Mouse (Mus musculus): ENCODE data around the gene Gimap1. TPM values are rescaled to one million over a fixed set of nuclear protein-coding genes. Genes with fewer than 3 reads are reported as not detected.
A peak's percentile ranks its signal among the peaks of the same experiment; 100 is the strongest.

Gimap1 gene
- 8.0 and 9.0 TPM in 2 replicates for polyA plus RNA-seq (2015; fragmentation: Nextera tagmentation; extraction: Ambion mirVana)

GRCm38 (mm10) chr6:48738961-48739779, at the start of gene Gimap1:
Gimap1 (plus strand) TSS chr6:48739054.
- Histone ChIP-seq H3K9ac (no peak within 1 kb of the TSS), H3K36me3 (no peaks in the 10 kb centered on the region), H3K4me3 (no peak within 1 kb of the TSS), H3K4me2 (no peak within 1 kb of the TSS), H3K27me3 (peaks cover 46% of the 10 kb centered on the region), H3K9me3 (no peaks in the 10 kb centered on the region), H3K27ac (no peak within 1 kb of the TSS), H3K4me1 (peaks cover 8% of the 10 kb centered on the region)
- ATAC-seq (ENCODE audit: insufficient number of reproducible peaks, insufficient read depth, low FRiP score, low TSS enrichment, low read depth), result no peak
- WGBS, result 75% methylated on average over 15 of the region's 15 CpGs

GRCm38 (mm10) chr6:48689320-48689719, 49.5 kb upstream of the Gimap1 start:
- H3K4me2 ChIP-seq, result no peak overlapping the region
- no peaks in the 10 kb centered on the region for H3K9me3 ChIP-seq
- H3K27ac ChIP-seq, result no peak overlapping the region
- H3K4me1 ChIP-seq, result no peaks in the 10 kb centered on the region
- H3K4me3 ChIP-seq, result no peak overlapping the region
- no peak for ATAC-seq (ENCODE audit: insufficient number of reproducible peaks, insufficient read depth, low FRiP score, low TSS enrichment, low read depth)
- H3K36me3 ChIP-seq, result no peaks in the 10 kb centered on the region
- H3K27me3 ChIP-seq, result no peaks in the 10 kb centered on the region
- 94% methylated on average over 2 of the region's 2 CpGs for WGBS
- no peak overlapping the region for H3K9ac ChIP-seq

- Histone ChIP-seq H3K4me3 (no peak overlapping the region), H3K4me2 (no peak overlapping the region), H3K27me3 (no peaks in the 10 kb centered on the region), H3K36me3 (no peaks in the 10 kb centered on the region), H3K4me1 (no peaks in the 10 kb centered on the region), H3K9me3 (no peaks in the 10 kb centered on the region), H3K9ac (no peak overlapping the region), H3K27ac (no peak overlapping the region)
- no peak for ATAC-seq (ENCODE audit: insufficient number of reproducible peaks, insufficient read depth, low FRiP score, low TSS enrichment, low read depth)
- 89% methylated on average over 6 of the region's 6 CpGs for WGBS
Observed at GRCm38 (mm10) chr6:48692962-48693361, 45.9 kb upstream of the Gimap1 start.

- whole genome bisulfite sequencing, result 80% methylated on average over 4 of the region's 4 CpGs
- Histone ChIP-seq H3K36me3 (no peaks in the 10 kb centered on the region), H3K9ac (no peak overlapping the region), H3K4me2 (no peak overlapping the region), H3K27me3 (no peaks in the 10 kb centered on the region), H3K4me1 (no peaks in the 10 kb centered on the region), H3K4me3 (no peak overlapping the region), H3K27ac (no peak overlapping the region), H3K9me3 (no peaks in the 10 kb centered on the region)
- ATAC-seq (ENCODE audit: insufficient number of reproducible peaks, insufficient read depth, low FRiP score, low TSS enrichment, low read depth), result no peak
Observed at GRCm38 (mm10) chr6:48696830-48697554, 41.9 kb upstream of the Gimap1 start.

- Histone ChIP-seq H3K4me2 (no peak overlapping the region), H3K27ac (no peak overlapping the region), H3K9ac (no peak overlapping the region), H3K4me3 (no peak overlapping the region), H3K9me3 (no peaks in the 10 kb centered on the region), H3K4me1 (no peaks in the 10 kb centered on the region), H3K27me3 (no peaks in the 10 kb centered on the region), H3K36me3 (no peaks in the 10 kb centered on the region)
- WGBS, result 47% methylated on average over 1 of the region's 1 CpGs
- no peak for ATAC-seq (ENCODE audit: insufficient number of reproducible peaks, insufficient read depth, low FRiP score, low TSS enrichment, low read depth)
Observed at GRCm38 (mm10) chr6:48697555-48697930, 41.3 kb upstream of the Gimap1 start.

- ATAC-seq (ENCODE audit: insufficient number of reproducible peaks, insufficient read depth, low FRiP score, low TSS enrichment, low read depth), result no peak
- H3K27ac ChIP-seq, result no peak overlapping the region
- no peaks in the 10 kb centered on the region for H3K4me1 ChIP-seq
- no peak overlapping the region for H3K4me2 ChIP-seq
- H3K9me3 ChIP-seq, result no peaks in the 10 kb centered on the region
- no peak overlapping the region for H3K9ac ChIP-seq
- no peaks in the 10 kb centered on the region for H3K36me3 ChIP-seq
- no peaks in the 10 kb centered on the region for H3K27me3 ChIP-seq
- no peak overlapping the region for H3K4me3 ChIP-seq
- 71% methylated on average over 7 of the region's 7 CpGs for WGBS
Observed at GRCm38 (mm10) chr6:48698066-48698856, 40.6 kb upstream of the Gimap1 start.

GRCm38 (mm10) chr6:48698888-48699287, 40.0 kb upstream of the Gimap1 start:
- H3K27me3 ChIP-seq, result no peaks in the 10 kb centered on the region
- ATAC-seq (ENCODE audit: insufficient number of reproducible peaks, insufficient read depth, low FRiP score, low TSS enrichment, low read depth), result no peak
- H3K36me3 ChIP-seq, result no peaks in the 10 kb centered on the region
- no peak overlapping the region for H3K9ac ChIP-seq
- H3K4me3 ChIP-seq, result no peak overlapping the region
- 83% methylated on average over 3 of the region's 3 CpGs for WGBS
- H3K4me1 ChIP-seq, result no peaks in the 10 kb centered on the region
- H3K4me2 ChIP-seq, result no peak overlapping the region
- no peaks in the 10 kb centered on the region for H3K9me3 ChIP-seq
- no peak overlapping the region for H3K27ac ChIP-seq

GRCm38 (mm10) chr6:48700251-48701075, 38.4 kb upstream of the Gimap1 start:
- 46% methylated on average over 5 of the region's 5 CpGs for WGBS
- H3K4me2 ChIP-seq, result no peak overlapping the region
- H3K9me3 ChIP-seq, result no peaks in the 10 kb centered on the region
- H3K36me3 ChIP-seq, result no peaks in the 10 kb centered on the region
- H3K4me1 ChIP-seq, result no peaks in the 10 kb centered on the region
- H3K9ac ChIP-seq, result no peak overlapping the region
- ATAC-seq (ENCODE audit: insufficient number of reproducible peaks, insufficient read depth, low FRiP score, low TSS enrichment, low read depth), result no peak
- no peaks in the 10 kb centered on the region for H3K27me3 ChIP-seq
- no peak overlapping the region for H3K4me3 ChIP-seq
- H3K27ac ChIP-seq, result peak overlapping the region; percentile 44; the same call in 1 of the 2 replicates

GRCm38 (mm10) chr6:48702146-48702545, 36.7 kb upstream of the Gimap1 start:
- no peaks in the 10 kb centered on the region for H3K4me1 ChIP-seq
- H3K9me3 ChIP-seq, result no peaks in the 10 kb centered on the region
- no peak overlapping the region for H3K27ac ChIP-seq
- no peak overlapping the region for H3K4me2 ChIP-seq
- H3K27me3 ChIP-seq, result no peaks in the 10 kb centered on the region
- 73% methylated on average over 7 of the region's 7 CpGs for WGBS
- ATAC-seq (ENCODE audit: insufficient number of reproducible peaks, insufficient read depth, low FRiP score, low TSS enrichment, low read depth), result no peak
- H3K36me3 ChIP-seq, result no peaks in the 10 kb centered on the region
- H3K9ac ChIP-seq, result no peak overlapping the region
- no peak overlapping the region for H3K4me3 ChIP-seq

- Histone ChIP-seq H3K9me3 (no peaks in the 10 kb centered on the region), H3K4me1 (no peaks in the 10 kb centered on the region), H3K4me3 (no peak overlapping the region), H3K9ac (no peak overlapping the region), H3K4me2 (no peak overlapping the region), H3K27me3 (no peaks in the 10 kb centered on the region), H3K27ac (no peak overlapping the region), H3K36me3 (no peaks in the 10 kb centered on the region)
- WGBS, result 61% methylated on average over 5 of the region's 5 CpGs
- ATAC-seq (ENCODE audit: insufficient number of reproducible peaks, insufficient read depth, low FRiP score, low TSS enrichment, low read depth), result no peak
Observed at GRCm38 (mm10) chr6:48702601-48703000, 36.3 kb upstream of the Gimap1 start.

GRCm38 (mm10) chr6:48704146-48704545, 34.7 kb upstream of the Gimap1 start:
- Histone ChIP-seq H3K27me3 (no peaks in the 10 kb centered on the region), H3K4me3 (no peak overlapping the region), H3K4me2 (no peak overlapping the region), H3K36me3 (no peaks in the 10 kb centered on the region), H3K9ac (no peak overlapping the region), H3K27ac (no peak overlapping the region), H3K9me3 (no peaks in the 10 kb centered on the region), H3K4me1 (no peaks in the 10 kb centered on the region)
- no peak for ATAC-seq (ENCODE audit: insufficient number of reproducible peaks, insufficient read depth, low FRiP score, low TSS enrichment, low read depth)
